Mouse (Mus musculus) neural tube, embryonic 14.5 days (tissue): ENCODE data around the gene Tacr2. TPM values are rescaled to one million over a fixed set of nuclear protein-coding genes. Genes with fewer than 3 reads are reported as not detected.

Experiments
- ATAC-seq: fragments of 200-750 bp; cut with Nextera tagmentation; 2 replicates; pipeline ENCODE4 v1.8.0; 2017; ENCODE audit warnings: low read depth, mild to moderate bottlenecking, moderate TSS enrichment, moderate library complexity
- H3K27ac ChIP-seq: fragments of 300-500 bp; sonication (generic); 2 replicates; pipeline ENCODE4 v1.5.1; 2014; ENCODE audit warnings: low read depth, mild to moderate bottlenecking, control low read depth, low read length, moderate library complexity, mixed read lengths
- H3K27me3 ChIP-seq: fragments of 300-500 bp; sonication (generic); 2 replicates; pipeline ENCODE4 v1.6.1; 2014; ENCODE audit warnings: low read length; ENCODE audit not compliant: control insufficient read depth, insufficient read depth
- H3K36me3 ChIP-seq: fragments of 300-500 bp; sonication (generic); 2 replicates; pipeline ENCODE4 v1.6.1; 2014; ENCODE audit warnings: low read length, mixed read lengths; ENCODE audit not compliant: control insufficient read depth, insufficient read depth
- H3K4me1 ChIP-seq: fragments of 300-500 bp; sonication (generic); 2 replicates; pipeline ENCODE4 v1.6.1; 2014; ENCODE audit warnings: low read length; ENCODE audit not compliant: control insufficient read depth, insufficient read depth
- H3K4me2 ChIP-seq: fragments of 300-500 bp; sonication (generic); 2 replicates; pipeline ENCODE4 v1.6.1; 2014; ENCODE audit warnings: mild to moderate bottlenecking, low read depth, low read length, control low read depth
- H3K4me3 ChIP-seq: fragments of 300-500 bp; sonication (generic); 2 replicates; pipeline ENCODE4 v1.5.1; 2014; ENCODE audit warnings: low read depth, low read length, control low read depth, mixed read lengths
- H3K9ac ChIP-seq: fragments of 300-500 bp; sonication (generic); replicated peaks from 2 replicates; pipeline ENCODE4 v1.6.1; 2014; ENCODE audit warnings: low read depth, mild to moderate bottlenecking, control low read depth, low read length, mixed read lengths
- H3K9me3 ChIP-seq: fragments of 300-500 bp; sonication (generic); 2 replicates; pipeline ENCODE4 v1.6.1; 2016; ENCODE audit warnings: low read length; ENCODE audit not compliant: control insufficient read depth
- WGBS: fragments of 180-500 bp; shearing (Covaris S2); extraction: QIAGEN DNeasy Blood & Tissue Kit; methylation state at CpG from one replicate; pipeline ENCODE4 v1.1.7; 2014; 5-methylcytosine and 5-hydroxymethylcytosine counted together
- polyA plus RNA-seq: library from polyadenylated mRNA; unstranded; fragments of >200 nt; fragmentation: Nextera tagmentation; extraction: Ambion mirVana; gene quantifications from 2 replicates; pipeline ENCODE4 v1.2.1, GENCODE M21; 2014

Tacr2 gene
- 0.46 TPM in 1 of 2 replicates, not detected in the other for polyA plus RNA-seq

DNA sequence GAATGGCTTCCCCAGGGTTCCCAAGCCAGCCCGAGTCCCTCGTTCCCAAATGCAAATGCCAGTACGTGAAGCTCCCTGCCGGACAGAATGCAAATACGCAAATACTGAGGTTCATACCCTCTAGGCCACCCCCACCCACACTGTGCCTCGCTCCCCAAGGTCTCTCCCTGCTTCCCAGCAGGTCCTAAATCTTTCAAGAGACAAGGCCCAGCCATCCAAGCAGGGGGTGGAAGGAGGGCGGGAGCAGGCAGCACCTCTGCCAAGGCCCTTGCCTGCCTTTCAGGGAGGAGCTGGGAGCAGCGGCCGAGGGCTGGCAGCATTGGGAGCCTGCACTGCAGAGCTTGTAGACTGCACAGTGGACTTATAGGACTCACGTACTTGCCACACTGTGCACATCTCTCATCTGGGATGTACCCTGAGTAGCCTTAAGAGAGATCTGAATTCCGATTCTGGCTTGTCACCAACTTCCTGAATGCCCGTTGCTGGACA is at the start of gene Tacr2:
Gene Tacr2 (plus strand): TSS at position 439 of the 489 bp plus-strand sequence.
- no peaks in the 10 kb centered on the region for H3K9me3 ChIP-seq
- ATAC-seq = no peak; the same call in 1 of the 2 replicates
- H3K36me3 ChIP-seq = no peaks in the 10 kb centered on the region
- no peak within 1 kb of the TSS for H3K9ac ChIP-seq
- H3K4me2 ChIP-seq = no peak within 1 kb of the TSS
- H3K4me3 ChIP-seq = no peak within 1 kb of the TSS
- no peaks in the 10 kb centered on the region for H3K27me3 ChIP-seq
- WGBS = 41% methylated on average over 12 of the region's 12 CpGs
- no peaks in the 10 kb centered on the region for H3K4me1 ChIP-seq
- H3K27ac ChIP-seq = no peak within 1 kb of the TSS

DNA sequence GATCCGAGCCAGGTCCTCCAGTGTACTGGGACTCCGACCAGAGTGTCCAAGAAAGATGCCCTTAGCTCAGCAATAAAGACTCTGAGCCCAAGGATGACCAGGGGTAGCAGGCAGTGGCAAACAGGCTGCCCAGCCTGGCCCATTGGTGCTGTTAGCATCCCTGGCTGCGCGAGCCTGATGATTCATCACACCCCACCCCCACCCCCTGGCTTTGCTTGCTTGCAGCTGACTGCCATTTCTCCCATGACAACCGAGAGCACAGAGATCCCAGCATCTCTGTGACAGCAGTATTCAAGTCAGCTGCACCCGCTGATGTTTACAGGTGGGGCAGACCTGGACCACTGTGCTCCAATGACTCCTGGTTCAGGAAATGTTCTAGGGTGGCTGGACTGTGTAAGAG is 49.7 kb upstream of the Tacr2 start:
- H3K4me3 ChIP-seq = no peak overlapping the region
- 73% methylated on average over 6 of the region's 6 CpGs for WGBS
- no peaks in the 10 kb centered on the region for H3K27me3 ChIP-seq
- H3K27ac ChIP-seq = no peak overlapping the region
- H3K9ac ChIP-seq = no peak overlapping the region
- H3K4me1 ChIP-seq = no peaks in the 10 kb centered on the region
- H3K9me3 ChIP-seq = no peaks in the 10 kb centered on the region
- H3K36me3 ChIP-seq = no peaks in the 10 kb centered on the region
- ATAC-seq = no peak
- H3K4me2 ChIP-seq = no peak overlapping the region

DNA sequence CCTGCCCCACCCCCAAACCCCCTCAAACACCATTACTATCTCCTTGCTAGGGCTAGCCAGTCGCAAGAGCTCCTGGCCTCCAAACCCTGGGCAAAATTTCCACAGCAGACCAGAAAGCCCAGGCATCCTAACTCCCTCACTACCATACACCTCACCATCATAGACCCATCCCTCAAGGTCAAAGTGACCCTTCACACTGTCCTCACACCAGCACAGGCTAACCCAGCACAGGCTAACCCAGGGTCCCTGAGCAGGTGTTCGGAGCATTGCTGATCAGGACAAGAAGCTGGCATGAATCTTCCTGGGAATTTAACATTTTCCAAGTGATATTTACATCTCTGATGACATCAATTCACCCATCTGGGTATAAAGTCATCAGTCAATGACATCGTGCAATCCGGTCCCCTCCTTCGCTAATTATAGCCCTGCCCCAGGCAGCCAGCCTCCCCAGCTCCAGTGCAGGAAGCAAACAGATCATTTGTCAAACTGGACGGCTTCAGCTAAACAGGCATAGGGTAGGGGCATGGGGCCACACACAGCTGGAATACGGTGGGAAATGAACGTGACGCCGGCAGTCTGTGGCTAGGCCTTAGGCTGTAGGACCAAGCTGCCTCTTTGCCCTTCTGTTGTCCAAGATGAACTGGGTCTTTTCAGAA is 43.9 kb upstream of the Tacr2 start:
- no peak overlapping the region for H3K4me3 ChIP-seq
- H3K36me3 ChIP-seq = no peaks in the 10 kb centered on the region
- WGBS = 35% methylated on average over 10 of the region's 10 CpGs
- no peaks in the 10 kb centered on the region for H3K9me3 ChIP-seq
- no peaks in the 10 kb centered on the region for H3K27me3 ChIP-seq
- no peak overlapping the region for H3K4me2 ChIP-seq
- H3K4me1 ChIP-seq = no peaks in the 10 kb centered on the region
- no peak for ATAC-seq
- no peak overlapping the region for H3K9ac ChIP-seq
- no peak overlapping the region for H3K27ac ChIP-seq

DNA sequence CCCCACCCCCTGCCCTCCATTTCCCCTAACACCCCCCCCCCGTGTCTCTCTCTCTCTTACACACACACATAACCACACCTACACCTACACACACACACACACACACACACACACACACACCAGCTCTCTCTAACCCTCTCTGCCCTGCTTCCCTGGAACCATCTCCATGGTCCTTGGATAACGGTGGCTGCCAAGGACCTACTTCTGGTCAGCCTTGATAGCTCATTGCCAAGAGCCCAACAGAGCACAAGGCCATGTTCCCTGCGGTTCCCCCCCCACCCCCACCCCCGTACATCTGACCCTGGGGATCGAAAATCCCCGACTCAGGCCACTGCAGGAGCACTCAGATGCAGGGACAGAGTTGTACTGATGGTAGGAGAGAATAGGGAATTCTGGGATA is 40.9 kb upstream of the Tacr2 start:
- ATAC-seq = no peak
- Histone ChIP-seq H3K9me3 (no peaks in the 10 kb centered on the region), H3K4me3 (no peak overlapping the region), H3K9ac (no peak overlapping the region), H3K4me1 (no peaks in the 10 kb centered on the region), H3K4me2 (no peak overlapping the region), H3K36me3 (no peaks in the 10 kb centered on the region), H3K27ac (no peak overlapping the region), H3K27me3 (no peaks in the 10 kb centered on the region)
- 77% methylated on average over 6 of the region's 6 CpGs for WGBS

DNA sequence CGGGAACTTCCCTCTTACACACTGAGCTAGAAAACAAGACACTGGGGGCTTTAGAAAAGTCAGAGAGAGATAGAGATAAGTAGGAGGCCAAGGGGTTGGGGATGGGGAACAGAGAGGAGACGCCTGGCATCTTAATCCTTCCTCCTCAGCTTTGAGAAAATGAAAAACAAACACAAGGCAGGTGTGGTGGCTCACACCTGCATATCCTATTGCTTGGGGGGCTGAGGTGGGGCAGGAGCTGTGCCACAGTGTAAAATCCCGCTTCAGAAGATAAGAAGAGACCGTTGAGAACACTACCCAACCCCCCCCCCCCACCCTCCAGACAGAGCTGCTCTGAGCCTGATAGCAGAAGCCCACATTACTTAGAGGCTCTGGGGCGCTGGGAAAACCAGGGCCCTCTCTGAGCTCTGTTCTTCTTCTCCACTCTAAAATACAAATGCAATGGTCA is 37.0 kb upstream of the Tacr2 start:
- no peaks in the 10 kb centered on the region for H3K27me3 ChIP-seq
- no peak overlapping the region for H3K9ac ChIP-seq
- 76% methylated on average over 5 of the region's 5 CpGs for WGBS
- H3K36me3 ChIP-seq = no peaks in the 10 kb centered on the region
- no peaks in the 10 kb centered on the region for H3K9me3 ChIP-seq
- no peak overlapping the region for H3K4me3 ChIP-seq
- H3K4me1 ChIP-seq = no peaks in the 10 kb centered on the region
- H3K4me2 ChIP-seq = no peak overlapping the region
- H3K27ac ChIP-seq = no peak overlapping the region
- no peak for ATAC-seq

DNA sequence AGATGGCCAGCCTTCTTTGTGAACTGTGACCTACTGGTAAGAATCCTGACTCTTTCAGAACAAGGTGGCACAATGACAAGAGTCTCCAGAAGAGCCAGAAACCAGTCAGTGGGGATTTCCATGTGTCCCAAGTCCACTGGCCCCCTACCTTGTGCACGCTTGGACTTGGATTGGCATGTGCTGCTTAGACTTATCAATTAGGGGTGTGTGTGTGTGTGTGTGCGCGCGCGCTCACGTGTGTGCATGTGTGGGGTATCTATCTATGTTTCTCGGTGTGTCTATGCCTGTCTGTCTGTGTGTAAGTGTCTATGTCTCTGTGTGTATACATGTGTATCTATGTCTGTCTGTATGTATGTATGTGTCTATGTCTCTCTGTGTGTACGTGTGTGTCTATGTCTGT is 36.6 kb upstream of the Tacr2 start:
- no peak overlapping the region for H3K27ac ChIP-seq
- H3K9ac ChIP-seq = no peak overlapping the region
- H3K9me3 ChIP-seq = no peaks in the 10 kb centered on the region
- ATAC-seq = no peak
- no peak overlapping the region for H3K4me3 ChIP-seq
- H3K4me2 ChIP-seq = no peak overlapping the region
- WGBS = 96% methylated on average over 8 of the region's 8 CpGs
- H3K36me3 ChIP-seq = no peaks in the 10 kb centered on the region
- H3K4me1 ChIP-seq = no peaks in the 10 kb centered on the region
- H3K27me3 ChIP-seq = no peaks in the 10 kb centered on the region

DNA sequence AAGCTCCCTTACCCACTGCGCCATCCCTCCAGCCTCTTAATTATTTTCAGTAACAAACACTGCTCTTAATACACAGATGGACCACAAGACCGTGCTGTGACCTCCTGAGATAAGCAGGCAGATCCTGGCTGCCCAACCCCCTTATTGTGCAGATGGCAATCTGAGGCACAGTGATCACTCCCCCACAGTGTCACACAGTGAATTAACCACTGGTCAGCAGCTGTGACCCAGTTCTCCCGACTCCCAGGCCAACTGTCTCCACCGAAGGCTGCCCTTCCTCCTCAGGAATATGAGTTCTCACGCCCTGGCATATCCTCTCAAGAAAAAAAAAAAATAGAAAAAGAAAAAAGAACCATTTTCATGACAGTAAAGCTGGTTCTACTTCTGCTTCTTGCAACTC is 35.6 kb upstream of the Tacr2 start:
- Histone ChIP-seq H3K4me2 (no peak overlapping the region), H3K9ac (no peak overlapping the region), H3K4me1 (no peaks in the 10 kb centered on the region), H3K27me3 (no peaks in the 10 kb centered on the region), H3K27ac (no peak overlapping the region), H3K9me3 (no peaks in the 10 kb centered on the region), H3K36me3 (no peaks in the 10 kb centered on the region), H3K4me3 (no peak overlapping the region)
- 34% methylated on average over 5 of the region's 5 CpGs for WGBS
- no peak for ATAC-seq

DNA sequence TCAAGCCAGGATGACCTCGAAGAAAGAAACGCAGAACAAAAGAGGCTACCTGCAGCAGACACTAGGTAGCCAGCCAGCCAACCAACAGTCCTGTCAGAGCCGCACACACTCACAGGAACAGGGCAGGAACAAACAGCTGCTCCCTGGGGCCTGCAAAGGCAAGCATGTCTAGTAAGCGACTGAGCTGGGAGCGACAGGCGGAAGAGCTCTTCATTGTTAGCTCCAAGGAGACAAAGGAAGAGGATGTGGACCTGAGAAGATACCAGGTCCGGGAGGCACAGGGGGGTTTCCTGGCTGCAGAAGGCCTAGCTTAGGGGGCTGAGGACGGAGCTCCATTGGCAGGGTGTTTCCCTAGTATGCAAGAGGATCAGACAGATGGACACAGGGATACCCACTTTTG is 35.0 kb upstream of the Tacr2 start:
- Histone ChIP-seq H3K4me1 (no peaks in the 10 kb centered on the region), H3K9me3 (no peaks in the 10 kb centered on the region), H3K9ac (no peak overlapping the region), H3K4me3 (no peak overlapping the region), H3K27me3 (no peaks in the 10 kb centered on the region), H3K27ac (no peak overlapping the region), H3K4me2 (no peak overlapping the region), H3K36me3 (no peaks in the 10 kb centered on the region)
- WGBS = 53% methylated on average over 8 of the region's 8 CpGs
- no peak for ATAC-seq

DNA sequence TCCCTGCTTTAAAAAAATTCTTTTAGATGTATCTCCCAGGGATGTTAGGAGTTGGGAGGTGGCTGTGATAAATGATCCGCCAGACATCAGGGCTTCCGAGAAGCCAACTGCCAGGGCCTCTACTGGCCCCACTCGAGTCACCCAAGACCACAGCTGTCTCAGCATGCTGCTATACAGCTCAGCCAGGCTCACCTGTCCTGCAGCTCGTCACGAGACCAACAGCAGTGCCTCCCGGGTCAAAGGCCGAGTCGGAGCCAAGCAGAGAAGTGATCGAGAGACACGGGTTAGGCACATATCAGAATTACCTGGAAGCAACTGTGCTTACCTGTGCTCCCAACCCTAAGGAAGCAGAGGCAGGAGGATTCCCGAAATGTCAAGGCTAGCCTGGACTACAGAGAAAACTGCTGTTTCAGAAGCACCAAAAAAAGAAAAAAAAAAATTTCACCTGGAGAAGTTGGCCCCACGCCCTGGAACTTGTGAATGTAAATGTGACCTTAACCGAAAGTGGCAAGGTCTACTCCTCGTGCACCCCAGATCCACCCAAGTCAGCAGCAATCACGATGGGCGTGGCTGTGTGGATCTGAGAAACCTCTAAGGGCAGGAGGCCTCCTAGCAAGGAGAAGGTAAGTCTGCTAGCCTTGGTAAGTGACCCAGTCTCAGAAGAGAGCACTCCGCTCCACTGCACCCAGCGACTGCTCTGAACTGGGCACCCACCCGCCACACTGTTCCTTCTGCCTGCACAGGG is 34.0 kb upstream of the Tacr2 start:
- H3K27ac ChIP-seq = no peak overlapping the region
- 89% methylated on average over 19 of the region's 19 CpGs for WGBS
- ATAC-seq = no peak

More for the DNA sequence above, 34.0 kb upstream of the Tacr2 start:
- no peak overlapping the region for H3K4me3 ChIP-seq
- no peaks in the 10 kb centered on the region for H3K4me1 ChIP-seq
- no peaks in the 10 kb centered on the region for H3K9me3 ChIP-seq
- H3K27me3 ChIP-seq = no peaks in the 10 kb centered on the region
- no peak overlapping the region for H3K9ac ChIP-seq
- H3K36me3 ChIP-seq = no peaks in the 10 kb centered on the region
- no peak overlapping the region for H3K4me2 ChIP-seq
